Mouse (Mus musculus): Measurements from ENCODE around the gene Slc24a1.

DNA sequence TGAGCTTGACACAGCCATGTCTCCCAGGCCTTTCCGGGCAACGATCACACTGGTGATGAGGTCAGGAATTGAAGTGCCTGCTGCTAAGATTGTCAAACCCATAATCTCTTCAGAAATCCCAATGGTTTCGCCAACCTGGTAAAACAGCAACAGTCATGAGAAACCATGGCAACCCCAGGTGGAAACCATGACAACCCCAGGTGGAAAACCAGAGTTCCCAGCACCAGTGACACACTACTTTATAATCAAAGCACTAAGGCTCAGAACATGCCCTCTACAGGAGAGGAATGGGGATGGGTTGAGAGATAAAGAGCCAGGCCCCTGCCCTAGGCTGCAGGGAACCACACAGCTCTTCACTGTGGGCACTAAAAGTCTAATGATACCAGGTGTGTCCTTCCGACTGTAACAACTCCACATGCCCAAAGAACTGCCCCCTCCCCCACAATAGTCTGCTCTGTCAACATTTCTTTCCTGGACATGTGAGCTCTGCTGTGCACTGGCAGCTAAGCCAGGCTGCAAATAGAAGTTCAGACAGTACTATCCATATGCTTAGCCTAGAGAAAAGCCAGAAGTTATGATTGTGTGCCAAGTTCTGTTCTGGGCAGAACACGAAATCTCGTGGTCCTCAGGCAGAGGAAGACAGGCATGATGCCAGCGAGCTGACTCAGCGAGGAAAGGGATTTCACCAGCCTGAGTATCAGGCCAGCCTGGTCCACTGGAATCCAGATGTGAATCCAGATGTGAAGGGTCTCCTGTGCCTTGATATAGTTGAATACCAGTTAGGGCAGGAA, 25.0 kb downstream of the Slc24a1 start:
- TF ChIP-seq CTCF (IDR thresholded peaks at IDR 0.05; ENCODE audit: control insufficient read depth, insufficient read depth, insufficient read length) (no peak), FOSL1 (IDR thresholded peaks at IDR 0.05; ENCODE audit: insufficient read depth, low read length, poor library complexity, severe bottlenecking) (no peak), MAX (IDR thresholded peaks at IDR 0.05) (no peak), CEBPB (IDR thresholded peaks at IDR 0.05; ENCODE audit: low read depth) (no peak), USF1 (IDR thresholded peaks at IDR 0.05; ENCODE audit: low read depth) (no peak)

Measured in C2C12 (cell line).